ENCODE assay signal across 8 mouse cellular contexts in genomic region chr7:46840787-46841525, GRCm38 (mm10). TPM values are rescaled to one million over a fixed set of nuclear protein-coding genes. Genes with fewer than 3 reads are reported as not detected.
DNase-seq lines count a peak whose midpoint lies in the region; ATAC-seq and TF ChIP-seq lines count a peak whose summit lies in the region.

Gene Ldha, plus strand, starts transcription at chr7:46841475.

- 34% methylated on average over 6 of the region's 6 CpGs for WGBS in forebrain, embryonic 16.5 days
- 33% methylated on average over 6 of the region's 6 CpGs for WGBS in hindbrain, embryonic 14.5 days
- 39% methylated on average over 6 of the region's 6 CpGs for WGBS in liver, embryonic 16.5 days (ENCODE audit: insufficient replicate concordance)

- H3K9me3 ChIP-seq in forebrain, embryonic 16.5 days (ENCODE audit: control insufficient read depth, low read length), result no peaks in the 10 kb centered on the region
- H3K9me3 ChIP-seq in hindbrain, embryonic 14.5 days (ENCODE audit: control insufficient read depth, low read length), result no peaks in the 10 kb centered on the region
- no peaks in the 10 kb centered on the region for H3K9me3 ChIP-seq in liver, embryonic 16.5 days (replicated peaks; ENCODE audit: control insufficient read depth, low read length)

- no peak within 1 kb of the TSS for H3K4me2 ChIP-seq in forebrain, embryonic 16.5 days (ENCODE audit: low read length)
- H3K4me2 ChIP-seq in hindbrain, embryonic 14.5 days (replicated peaks), result no peak within 1 kb of the TSS
- no peak within 1 kb of the TSS for H3K4me2 ChIP-seq in liver, embryonic 16.5 days (ENCODE audit: low read depth, low read length)

- in situ Hi-C loops in Patski (cut with MboI; ENCODE audit: low pct_unique_long_range_greater_than_20kb), result no loop called here

- H3K27ac ChIP-seq in forebrain, embryonic 16.5 days (ENCODE audit: low read length), result no peak within 1 kb of the TSS
- H3K27ac ChIP-seq in hindbrain, embryonic 14.5 days, result no peak within 1 kb of the TSS
- peak within 1 kb of the TSS; percentile 84; the same call in 1 of the 2 replicates for H3K27ac ChIP-seq in liver, embryonic 16.5 days (ENCODE audit: low read length)

- H3K4me1 ChIP-seq in forebrain, embryonic 16.5 days (replicated peaks; ENCODE audit: control insufficient read depth, insufficient read depth, low read length), result peaks cover 32% of the 10 kb centered on the region
- peaks cover 14% of the 10 kb centered on the region for H3K4me1 ChIP-seq in hindbrain, embryonic 14.5 days (replicated peaks; ENCODE audit: control insufficient read depth, insufficient read depth, low read length)
- H3K4me1 ChIP-seq in liver, embryonic 16.5 days (ENCODE audit: control insufficient read depth, low read depth, low read length), result peaks cover 32% of the 10 kb centered on the region

- no peaks in the 10 kb centered on the region for H3K27me3 ChIP-seq in Patski
- no peaks in the 10 kb centered on the region; the same call in 1 of the 2 replicates for H3K27me3 ChIP-seq in forebrain, embryonic 16.5 days (replicated peaks; ENCODE audit: control insufficient read depth, insufficient read depth, low read length)
- H3K27me3 ChIP-seq in hindbrain, embryonic 14.5 days (ENCODE audit: control insufficient read depth, insufficient read depth, low read length), result no peaks in the 10 kb centered on the region
- H3K27me3 ChIP-seq in liver, embryonic 16.5 days (ENCODE audit: control insufficient read depth, insufficient read depth, low read depth, low read length), result no peaks in the 10 kb centered on the region

- no peak within 1 kb of the TSS for H3K4me3 ChIP-seq in forebrain, embryonic 16.5 days (replicated peaks; ENCODE audit: low read length)
- H3K4me3 ChIP-seq in hindbrain, embryonic 14.5 days (replicated peaks; ENCODE audit: low read length), result no peak within 1 kb of the TSS
- H3K4me3 ChIP-seq in liver, embryonic 16.5 days (ENCODE audit: low read depth, low read length), result no peak within 1 kb of the TSS

- peak; percentile 20 for DNase-seq in cerebellum, adult 9-10 months
- DNase-seq in cerebellum, adult 9-11 months, result no peak
- DNase-seq in Patski (ENCODE audit: low read depth, low spot score) (no peak), adipocyte (ENCODE audit: low spot score) (no peak)
- DNase-seq in hindbrain, embryonic 14.5 days (ENCODE audit: low spot score), result no peak
- no peak for DNase-seq in right cerebral cortex, postnatal 25 days

- ATAC-seq in Patski, result no peak
- ATAC-seq in forebrain, embryonic 16.5 days, result no peak
- no peak for ATAC-seq in hindbrain, embryonic 14.5 days (ENCODE audit: low FRiP score)
- no peak for ATAC-seq in liver, embryonic 16.5 days (ENCODE audit: low read depth)

- CTCF ChIA-PET in Patski (lab: Charles Lee), result interaction anchor here (1.0 kb wide), 1 partner anchor 10 kb away, joined by 3 read pairs; no protein-coding TSS in a partner anchor

- no peak for TF ChIP-seq CTCF in Patski (IDR thresholded peaks at IDR 0.05)

- POLR2A ChIA-PET in Patski (lab: Charles Lee), result no interaction called here

- no peaks in the 10 kb centered on the region for H3K36me3 ChIP-seq in forebrain, embryonic 16.5 days (ENCODE audit: control insufficient read depth, insufficient read depth)
- H3K36me3 ChIP-seq in hindbrain, embryonic 14.5 days (replicated peaks; ENCODE audit: control insufficient read depth, insufficient read depth), result no peaks in the 10 kb centered on the region
- no peaks in the 10 kb centered on the region for H3K36me3 ChIP-seq in liver, embryonic 16.5 days (ENCODE audit: control insufficient read depth, insufficient read depth)

- no peak within 1 kb of the TSS for H3K9ac ChIP-seq in forebrain, embryonic 16.5 days (replicated peaks; ENCODE audit: low read depth, low read length)
- H3K9ac ChIP-seq in hindbrain, embryonic 14.5 days, result no peak within 1 kb of the TSS
- H3K9ac ChIP-seq in liver, embryonic 16.5 days (ENCODE audit: low read depth, low read length), result no peak within 1 kb of the TSS

RNA-seq across cellular contexts. Expression of gene Ldha, which starts in this region (rescaled TPM):
- polyA plus RNA-seq in Patski (2021), result 752 TPM
- polyA plus RNA-seq in forebrain, embryonic 16.5 days (2015; fragmentation: Nextera tagmentation; extraction: Ambion mirVana), result 782 and 824 TPM in 2 replicates
- polyA plus RNA-seq in hindbrain, embryonic 14.5 days (2014; fragmentation: Nextera tagmentation; extraction: Ambion mirVana), result 545 and 632 TPM in 2 replicates
- 2,014 and 2,183 TPM in 2 replicates for polyA plus RNA-seq in liver, embryonic 16.5 days (2015; fragmentation: Nextera tagmentation; extraction: Ambion mirVana)
